Mouse (Mus musculus) liver, adult 2 months (tissue): Measurements from ENCODE around the gene Gse1.

Experiments
- CTCF ChIP-seq: fragments of 200-500 bp; IDR thresholded peaks from 2 replicates; pipeline ENCODE4 v1.5.1; 2011; ENCODE audit warnings: low read depth, low read length, control low read depth
- POLR2A ChIP-seq: fragments of 200-500 bp; IDR thresholded peaks from 2 replicates; pipeline ENCODE4 v1.6.1; 2011; ENCODE audit warnings: low read length, control low read depth; ENCODE audit not compliant: insufficient read depth; ENCODE audit errors: extremely low read depth

GRCm38 (mm10) chr8:120559654-120560053 lies 331.4 kb downstream of the Gse1 start:
- TF ChIP-seq CTCF (peak; percentile 60), POLR2A (no peak)
